Mouse (Mus musculus): ENCODE measurements around the gene Mthfs. TPM values are rescaled to one million over a fixed set of nuclear protein-coding genes. Genes with fewer than 3 reads are reported as not detected.

Gene Mthfs
- polyA plus RNA-seq, 1 experiment: 10.8 TPM

GRCm38 (mm10) chr9:89256556-89257335, 46.3 kb downstream of the Mthfs start:
- Histone ChIP-seq H3K36me3 (ENCODE audit: control insufficient read depth, insufficient read depth, low read length, poor library complexity, severe bottlenecking) (no peaks in the 10 kb centered on the region), H3K9ac (ENCODE audit: low read depth, poor library complexity, severe bottlenecking) (no peak overlapping the region), H3K4me3 (ENCODE audit: low read depth, low read length) (no peak overlapping the region), H3K27ac (ENCODE audit: insufficient read depth, low read length) (no peak overlapping the region), H3K4me1 (ENCODE audit: control insufficient read depth, insufficient read depth, low read length) (no peaks in the 10 kb centered on the region), H3K9me3 (replicated peaks; ENCODE audit: control insufficient read depth, insufficient read depth, low read length, poor library complexity, severe bottlenecking) (no peaks in the 10 kb centered on the region), H3K27me3 (ENCODE audit: control insufficient read depth, insufficient read depth, low read length, poor library complexity, severe bottlenecking) (no peaks in the 10 kb centered on the region)
- TF ChIP-seq CTCF (IDR thresholded peaks at IDR 0.05; ENCODE audit: low read depth, low read length): no peak
- no peak for TF ChIP-seq POLR2A (IDR thresholded peaks at IDR 0.05; ENCODE audit: insufficient read depth, low read length)
- TF ChIP-seq EP300 (IDR thresholded peaks at IDR 0.05; ENCODE audit: insufficient read depth, low read depth, low read length): no peak

GRCm38 (mm10) chr9:89263968-89264367, 53.5 kb downstream of the Mthfs start:
- TF ChIP-seq EP300 (IDR thresholded peaks at IDR 0.05; ENCODE audit: insufficient read depth, low read depth, low read length) (no peak), POLR2A (IDR thresholded peaks at IDR 0.05; ENCODE audit: insufficient read depth, low read length) (no peak)
- H3K4me3 ChIP-seq (ENCODE audit: low read depth, low read length): no peak overlapping the region
- H3K9me3 ChIP-seq (replicated peaks; ENCODE audit: control insufficient read depth, insufficient read depth, low read length, poor library complexity, severe bottlenecking): no peaks in the 10 kb centered on the region
- no peak overlapping the region for H3K27ac ChIP-seq (ENCODE audit: insufficient read depth, low read length)
- H3K9ac ChIP-seq (ENCODE audit: low read depth, poor library complexity, severe bottlenecking): no peak overlapping the region
- no peaks in the 10 kb centered on the region for H3K36me3 ChIP-seq (ENCODE audit: control insufficient read depth, insufficient read depth, low read length, poor library complexity, severe bottlenecking)
- H3K4me1 ChIP-seq (ENCODE audit: control insufficient read depth, insufficient read depth, low read length): no peaks in the 10 kb centered on the region
- no peaks in the 10 kb centered on the region for H3K27me3 ChIP-seq (ENCODE audit: control insufficient read depth, insufficient read depth, low read length, poor library complexity, severe bottlenecking)

- TF ChIP-seq EP300 (IDR thresholded peaks at IDR 0.05; ENCODE audit: insufficient read depth, low read depth, low read length) (no peak), POLR2A (IDR thresholded peaks at IDR 0.05; ENCODE audit: insufficient read depth, low read length) (no peak), CTCF (IDR thresholded peaks at IDR 0.05; ENCODE audit: low read depth, low read length) (no peak)
- Histone ChIP-seq H3K4me1 (ENCODE audit: control insufficient read depth, insufficient read depth, low read length) (no peaks in the 10 kb centered on the region), H3K27ac (ENCODE audit: insufficient read depth, low read length) (no peak overlapping the region)
Observed at GRCm38 (mm10) chr9:89264571-89264970, 54.1 kb downstream of the Mthfs start.

GRCm38 (mm10) chr9:89267093-89267492, 56.6 kb downstream of the Mthfs start:
- no peaks in the 10 kb centered on the region for H3K36me3 ChIP-seq (ENCODE audit: control insufficient read depth, insufficient read depth, low read length, poor library complexity, severe bottlenecking)
- no peak for TF ChIP-seq CTCF (IDR thresholded peaks at IDR 0.05; ENCODE audit: low read depth, low read length)
- no peak for TF ChIP-seq POLR2A (IDR thresholded peaks at IDR 0.05; ENCODE audit: insufficient read depth, low read length)
- no peak for TF ChIP-seq EP300 (IDR thresholded peaks at IDR 0.05; ENCODE audit: insufficient read depth, low read depth, low read length)
- no peaks in the 10 kb centered on the region for H3K9me3 ChIP-seq (replicated peaks; ENCODE audit: control insufficient read depth, insufficient read depth, low read length, poor library complexity, severe bottlenecking)
- no peak overlapping the region for H3K9ac ChIP-seq (ENCODE audit: low read depth, poor library complexity, severe bottlenecking)
- H3K4me1 ChIP-seq (ENCODE audit: control insufficient read depth, insufficient read depth, low read length): no peaks in the 10 kb centered on the region
- no peak overlapping the region for H3K4me3 ChIP-seq (ENCODE audit: low read depth, low read length)
- no peak overlapping the region for H3K27ac ChIP-seq (ENCODE audit: insufficient read depth, low read length)
- no peaks in the 10 kb centered on the region for H3K27me3 ChIP-seq (ENCODE audit: control insufficient read depth, insufficient read depth, low read length, poor library complexity, severe bottlenecking)

More at GRCm38 (mm10) chr9:89264571-89264970, 54.1 kb downstream of the Mthfs start:
- H3K4me3 ChIP-seq (ENCODE audit: low read depth, low read length): no peak overlapping the region
- H3K9me3 ChIP-seq (replicated peaks; ENCODE audit: control insufficient read depth, insufficient read depth, low read length, poor library complexity, severe bottlenecking): no peaks in the 10 kb centered on the region
- no peak overlapping the region for H3K9ac ChIP-seq (ENCODE audit: low read depth, poor library complexity, severe bottlenecking)
- no peaks in the 10 kb centered on the region for H3K36me3 ChIP-seq (ENCODE audit: control insufficient read depth, insufficient read depth, low read length, poor library complexity, severe bottlenecking)
- no peaks in the 10 kb centered on the region for H3K27me3 ChIP-seq (ENCODE audit: control insufficient read depth, insufficient read depth, low read length, poor library complexity, severe bottlenecking)

- H3K9me3 ChIP-seq (replicated peaks; ENCODE audit: control insufficient read depth, insufficient read depth, low read length, poor library complexity, severe bottlenecking): no peaks in the 10 kb centered on the region
- no peak overlapping the region for H3K4me3 ChIP-seq (ENCODE audit: low read depth, low read length)
- no peaks in the 10 kb centered on the region for H3K36me3 ChIP-seq (ENCODE audit: control insufficient read depth, insufficient read depth, low read length, poor library complexity, severe bottlenecking)
- H3K27ac ChIP-seq (ENCODE audit: insufficient read depth, low read length): no peak overlapping the region
- H3K27me3 ChIP-seq (ENCODE audit: control insufficient read depth, insufficient read depth, low read length, poor library complexity, severe bottlenecking): no peaks in the 10 kb centered on the region
- TF ChIP-seq CTCF (IDR thresholded peaks at IDR 0.05; ENCODE audit: low read depth, low read length): no peak
- TF ChIP-seq EP300 (IDR thresholded peaks at IDR 0.05; ENCODE audit: insufficient read depth, low read depth, low read length): no peak
- TF ChIP-seq POLR2A (IDR thresholded peaks at IDR 0.05; ENCODE audit: insufficient read depth, low read length): no peak
- no peaks in the 10 kb centered on the region for H3K4me1 ChIP-seq (ENCODE audit: control insufficient read depth, insufficient read depth, low read length)
- H3K9ac ChIP-seq (ENCODE audit: low read depth, poor library complexity, severe bottlenecking): no peak overlapping the region
Observed at GRCm38 (mm10) chr9:89267572-89267971, 57.1 kb downstream of the Mthfs start.

- Histone ChIP-seq H3K4me3 (ENCODE audit: low read depth, low read length) (no peak overlapping the region), H3K4me1 (ENCODE audit: control insufficient read depth, insufficient read depth, low read length) (no peaks in the 10 kb centered on the region), H3K27me3 (ENCODE audit: control insufficient read depth, insufficient read depth, low read length, poor library complexity, severe bottlenecking) (no peaks in the 10 kb centered on the region), H3K27ac (ENCODE audit: insufficient read depth, low read length) (no peak overlapping the region), H3K9ac (ENCODE audit: low read depth, poor library complexity, severe bottlenecking) (no peak overlapping the region), H3K36me3 (ENCODE audit: control insufficient read depth, insufficient read depth, low read length, poor library complexity, severe bottlenecking) (no peaks in the 10 kb centered on the region), H3K9me3 (replicated peaks; ENCODE audit: control insufficient read depth, insufficient read depth, low read length, poor library complexity, severe bottlenecking) (no peaks in the 10 kb centered on the region)
- TF ChIP-seq POLR2A (IDR thresholded peaks at IDR 0.05; ENCODE audit: insufficient read depth, low read length) (no peak), EP300 (IDR thresholded peaks at IDR 0.05; ENCODE audit: insufficient read depth, low read depth, low read length) (no peak), CTCF (IDR thresholded peaks at IDR 0.05; ENCODE audit: low read depth, low read length) (no peak)
Observed at GRCm38 (mm10) chr9:89270376-89270775, 59.9 kb downstream of the Mthfs start.
